Mouse (Mus musculus) heart, postnatal 0 days (tissue): Measurements from ENCODE around the gene Hook1. TPM values are rescaled to one million over a fixed set of nuclear protein-coding genes. Genes with fewer than 3 reads are reported as not detected.
"Not testable (repeated sequence)": the region's sequence is repeated elsewhere in the genome, so short reads cannot be mapped to it uniquely, and the experiment has no call there.

Source experiments
- ATAC-seq: fragments of 200-750 bp; cut with Nextera tagmentation; 2 replicates; pipeline ENCODE4 v1.8.0; 2017; ENCODE audit warnings: low read depth, moderate number of reproducible peaks, moderate library complexity; ENCODE audit not compliant: insufficient read depth
- DNase-seq: peaks from one replicate; pipeline ENCODE4 v3.0.0-alpha.2; 2016; ENCODE audit warnings: low spot score
- H3K27ac ChIP-seq: fragments of 300-500 bp; sonication (generic); 2 replicates; pipeline ENCODE4 v1.5.1; 2014; ENCODE audit warnings: low read depth, mild to moderate bottlenecking
- H3K27me3 ChIP-seq: fragments of 300-500 bp; sonication (generic); 2 replicates; pipeline ENCODE4 v1.6.1; 2014; ENCODE audit warnings: low read length, mixed read lengths; ENCODE audit not compliant: control insufficient read depth, insufficient read depth
- H3K36me3 ChIP-seq: fragments of 300-500 bp; sonication (generic); replicated peaks from 2 replicates; pipeline ENCODE4 v1.6.1; 2014; ENCODE audit warnings: low read length, mixed read lengths; ENCODE audit not compliant: control insufficient read depth, insufficient read depth
- H3K4me1 ChIP-seq: fragments of 300-500 bp; sonication (generic); 2 replicates; pipeline ENCODE4 v1.6.1; 2014; ENCODE audit warnings: antibody characterized with exemption; ENCODE audit not compliant: control insufficient read depth, insufficient read depth
- H3K4me2 ChIP-seq: fragments of 300-500 bp; sonication (generic); 2 replicates; pipeline ENCODE4 v1.6.1; 2014; ENCODE audit warnings: low read depth, mild to moderate bottlenecking, low read length, moderate library complexity
- H3K4me3 ChIP-seq: fragments of 300-500 bp; sonication (generic); 2 replicates; pipeline ENCODE4 v1.5.1; 2014; ENCODE audit warnings: low read depth, low read length
- H3K9ac ChIP-seq: fragments of 300-500 bp; sonication (generic); replicated peaks from 2 replicates; pipeline ENCODE4 v1.6.1; 2014; ENCODE audit warnings: low read depth, low read length, mixed read lengths
- H3K9me3 ChIP-seq: fragments of 300-500 bp; sonication (generic); replicated peaks from 2 replicates; pipeline ENCODE4 v1.6.1; 2016; ENCODE audit warnings: low read length; ENCODE audit not compliant: control insufficient read depth
- CTCF ChIP-seq: IDR thresholded peaks from 2 replicates; pipeline ENCODE4 v1.5.1; 2016; ENCODE audit warnings: antibody characterized with exemption, control low read depth, low read depth
- EP300 ChIP-seq: IDR thresholded peaks from 2 replicates; pipeline ENCODE4 v1.6.1; 2016; ENCODE audit warnings: antibody characterized with exemption, low read depth
- WGBS: fragments of 180-500 bp; shearing (Covaris S2); extraction: QIAGEN DNeasy Blood & Tissue Kit; methylation state at CpG from one replicate; pipeline ENCODE4 v1.1.7; 2014; 5-methylcytosine and 5-hydroxymethylcytosine counted together
- polyA plus RNA-seq: library from polyadenylated mRNA; unstranded; fragments of >200 nt; fragmentation: Nextera tagmentation; extraction: Ambion mirVana; gene quantifications from 2 replicates; pipeline ENCODE4 v1.2.1, GENCODE M21; 2015
- total RNA-seq: library from RNA; depleted of rRNA; stranded (reverse); fragments of >200 nt; gene quantifications from 2 replicates; pipeline ENCODE4 v1.2.3, GENCODE M21; 2014; ENCODE audit warnings: low replicate concordance

The Hook1 gene
- total and polyA plus RNA-seq, 2 experiments from 2014 or later, result 2.0 to 3.7 TPM

DNA sequence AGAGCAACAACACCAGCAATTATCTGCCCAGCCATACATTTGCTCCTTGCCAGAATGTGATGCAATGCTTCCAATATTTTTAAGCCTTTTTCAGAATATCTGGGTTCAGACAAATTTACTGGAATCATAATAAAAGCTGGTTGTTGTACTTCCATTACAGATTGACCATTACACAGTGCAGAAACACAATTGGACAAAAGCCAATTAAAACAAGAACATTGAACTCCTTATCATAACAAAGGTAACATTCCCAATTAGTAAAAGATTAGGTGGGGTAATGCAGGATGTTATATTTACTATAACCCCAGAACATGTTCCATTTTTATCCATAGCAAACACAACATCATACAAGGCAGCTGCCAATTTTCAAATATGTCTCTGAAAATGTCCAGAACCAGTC is 13.7 kb upstream of the Hook1 start:
- Histone ChIP-seq H3K4me1 (no peaks in the 10 kb centered on the region), H3K27me3 (no peaks in the 10 kb centered on the region), H3K9me3 (no peaks in the 10 kb centered on the region), H3K27ac (no peak overlapping the region), H3K4me3 (no peak overlapping the region), H3K36me3 (no peaks in the 10 kb centered on the region), H3K4me2 (no peak overlapping the region), H3K9ac (no peak overlapping the region)
- ATAC-seq (no peak), DNase-seq (no peak)
- TF ChIP-seq EP300 (no peak), CTCF (no peak)

DNA sequence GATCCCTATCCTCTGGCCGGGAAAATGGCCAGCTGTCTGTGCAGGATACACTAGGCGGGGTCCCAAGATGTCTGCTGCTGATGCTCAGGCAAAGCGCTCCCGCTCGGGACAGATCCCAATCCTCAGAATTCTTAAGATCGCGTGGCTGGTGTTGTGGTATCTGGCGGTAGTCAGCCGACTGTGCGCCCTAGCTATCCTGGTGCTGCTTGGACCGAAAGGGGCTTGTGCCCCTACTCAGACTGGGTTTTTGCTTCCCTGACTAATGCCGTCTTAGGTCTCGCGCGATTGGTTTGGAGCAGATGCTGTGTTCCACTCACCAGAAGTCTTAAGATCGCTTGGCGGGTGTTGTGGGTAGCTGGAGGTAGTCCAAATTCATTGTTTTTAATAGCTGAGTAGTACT is 15.2 kb downstream of the Hook1 start:
- not testable (repeated sequence) for H3K9ac ChIP-seq, H3K4me2 ChIP-seq, H3K27ac ChIP-seq, ATAC-seq, H3K9me3 ChIP-seq, DNase-seq, H3K4me3 ChIP-seq, H3K4me1 ChIP-seq, H3K27me3 ChIP-seq, H3K36me3 ChIP-seq
- WGBS, result 84% methylated on average over 17 of the region's 17 CpGs

DNA sequence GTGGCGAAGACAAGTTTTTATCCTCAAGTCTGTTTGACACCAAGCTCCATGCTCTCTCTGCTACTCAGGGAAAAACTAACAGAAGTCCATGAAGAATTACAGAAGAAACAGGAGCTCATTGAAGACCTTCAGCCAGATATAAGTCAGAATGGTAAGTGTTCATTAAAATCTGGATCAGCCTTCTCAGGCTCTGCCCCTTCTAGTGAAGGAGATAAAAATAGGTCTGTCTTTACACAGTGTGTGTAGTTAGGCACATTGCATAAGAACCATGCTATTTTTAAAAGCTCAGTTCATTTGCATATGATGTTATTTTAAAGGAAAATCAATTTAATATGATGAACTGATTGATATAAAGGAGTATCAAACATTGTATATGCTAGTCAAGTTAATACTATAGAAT is 49.8 kb downstream of the Hook1 start:
- DNase-seq (no peak), ATAC-seq (no peak)
- H3K36me3 ChIP-seq, result peaks cover 5% of the 10 kb centered on the region; the same call in 1 of the 2 replicates
- WGBS, result 97% methylated on average over 1 of the region's 1 CpGs
- no peaks in the 10 kb centered on the region for H3K9me3 ChIP-seq
- H3K27ac ChIP-seq, result no peak overlapping the region
- no peak overlapping the region for H3K4me3 ChIP-seq
- H3K9ac ChIP-seq, result no peak overlapping the region
- no peaks in the 10 kb centered on the region for H3K4me1 ChIP-seq
- H3K27me3 ChIP-seq, result no peaks in the 10 kb centered on the region
- H3K4me2 ChIP-seq, result no peak overlapping the region
- TF ChIP-seq EP300, result no peak
- no peak for TF ChIP-seq CTCF

DNA sequence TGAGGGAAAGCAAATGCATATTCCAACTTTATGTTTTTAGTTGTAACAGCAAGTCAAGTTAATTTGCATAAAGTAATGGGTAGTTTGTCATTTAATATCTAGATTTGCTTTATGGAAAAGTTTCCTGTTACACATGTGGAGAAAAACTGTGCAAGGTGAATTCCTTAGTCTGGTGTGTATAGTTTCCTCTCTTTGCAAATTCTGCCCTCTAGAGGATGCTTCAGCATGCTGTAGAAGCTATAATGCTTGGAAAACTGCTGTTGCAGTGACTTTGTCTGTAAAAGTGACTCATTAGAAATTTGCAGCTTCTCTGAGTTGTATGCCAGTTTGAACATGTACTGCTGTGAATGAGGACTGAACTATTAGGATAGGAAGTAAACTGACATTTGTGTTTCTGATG is 55.8 kb downstream of the Hook1 start:
- H3K27ac ChIP-seq, result no peak overlapping the region
- H3K9me3 ChIP-seq, result no peaks in the 10 kb centered on the region
- ATAC-seq (no peak), DNase-seq (no peak)
- H3K4me2 ChIP-seq, result no peak overlapping the region
- H3K36me3 ChIP-seq, result peaks cover 7% of the 10 kb centered on the region; the same call in 1 of the 2 replicates
- H3K27me3 ChIP-seq, result no peaks in the 10 kb centered on the region
- H3K4me1 ChIP-seq, result no peaks in the 10 kb centered on the region
- H3K4me3 ChIP-seq, result no peak overlapping the region
- TF ChIP-seq CTCF (peak; percentile 51), EP300 (no peak)
- H3K9ac ChIP-seq, result no peak overlapping the region

DNA sequence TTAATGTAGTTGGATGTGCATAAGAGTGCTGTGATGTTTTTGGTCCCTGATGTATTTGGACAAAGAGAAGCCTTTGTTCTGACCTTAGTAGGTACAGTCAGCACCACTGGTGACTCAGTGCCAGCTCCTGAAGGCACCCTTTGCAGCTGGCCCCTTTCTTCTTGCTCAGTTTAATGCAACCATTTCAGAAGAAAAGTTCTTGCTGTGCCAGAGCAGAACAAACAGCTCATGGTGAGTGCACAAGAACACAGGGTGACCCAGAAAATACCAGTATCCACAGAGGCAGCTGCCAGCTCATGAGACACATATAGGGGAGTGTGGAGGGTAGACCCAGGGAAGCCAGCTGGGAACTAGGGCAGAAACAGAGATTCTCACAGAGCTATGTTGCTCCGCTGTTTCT is 61.4 kb downstream of the Hook1 start:
- Histone ChIP-seq H3K27me3 (no peaks in the 10 kb centered on the region), H3K4me1 (no peaks in the 10 kb centered on the region), H3K9ac (no peak overlapping the region), H3K27ac (no peak overlapping the region), H3K4me2 (no peak overlapping the region), H3K4me3 (no peak overlapping the region), H3K9me3 (no peaks in the 10 kb centered on the region), H3K36me3 (no peaks in the 10 kb centered on the region)
- TF ChIP-seq CTCF (no peak), EP300 (no peak)
- ATAC-seq, result no peak
- DNase-seq, result no peak
- WGBS, result 88% methylated on average over 1 of the region's 1 CpGs

DNA sequence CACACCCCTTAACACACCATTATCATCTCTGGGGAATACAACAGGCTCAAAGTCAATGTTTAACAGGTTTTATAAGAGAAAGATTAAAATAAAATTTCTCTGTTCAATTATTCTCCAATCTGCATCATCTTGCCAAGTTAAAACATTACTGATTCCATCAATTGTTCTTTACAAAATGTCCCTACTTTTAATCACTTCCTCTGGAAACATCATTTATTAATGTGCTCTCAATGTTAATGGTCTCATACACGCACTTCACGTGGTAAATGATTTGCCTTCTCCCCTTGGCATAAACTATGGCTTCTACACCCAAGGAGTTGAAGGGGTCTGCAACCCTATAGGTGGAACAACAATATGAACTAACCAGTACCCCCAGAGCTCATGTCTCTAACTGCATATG is 93.1 kb downstream of the Hook1 start:
- Histone ChIP-seq H3K9ac (no peak overlapping the region), H3K4me2 (no peak overlapping the region), H3K36me3 (no peaks in the 10 kb centered on the region), H3K9me3 (no peaks in the 10 kb centered on the region), H3K27me3 (no peaks in the 10 kb centered on the region), H3K4me3 (no peak overlapping the region), H3K4me1 (no peaks in the 10 kb centered on the region), H3K27ac (no peak overlapping the region)
- DNase-seq (no peak), ATAC-seq (no peak)
- 77% methylated on average over 2 of the region's 2 CpGs for WGBS
- TF ChIP-seq CTCF (no peak), EP300 (no peak)
